Mouse (Mus musculus) left cerebral cortex, adult 11 months (tissue): ENCODE results near the gene Bean1.
"Not testable (repeated sequence)": the region's sequence is repeated elsewhere in the genome, so short reads cannot be mapped to it uniquely, and the experiment has no call there.

Experiments used
- DNase-seq: peaks from one replicate; pipeline ENCODE4 v3.0.0; 2022; ENCODE audit warnings: low spot score

The Bean1 gene

DNA sequence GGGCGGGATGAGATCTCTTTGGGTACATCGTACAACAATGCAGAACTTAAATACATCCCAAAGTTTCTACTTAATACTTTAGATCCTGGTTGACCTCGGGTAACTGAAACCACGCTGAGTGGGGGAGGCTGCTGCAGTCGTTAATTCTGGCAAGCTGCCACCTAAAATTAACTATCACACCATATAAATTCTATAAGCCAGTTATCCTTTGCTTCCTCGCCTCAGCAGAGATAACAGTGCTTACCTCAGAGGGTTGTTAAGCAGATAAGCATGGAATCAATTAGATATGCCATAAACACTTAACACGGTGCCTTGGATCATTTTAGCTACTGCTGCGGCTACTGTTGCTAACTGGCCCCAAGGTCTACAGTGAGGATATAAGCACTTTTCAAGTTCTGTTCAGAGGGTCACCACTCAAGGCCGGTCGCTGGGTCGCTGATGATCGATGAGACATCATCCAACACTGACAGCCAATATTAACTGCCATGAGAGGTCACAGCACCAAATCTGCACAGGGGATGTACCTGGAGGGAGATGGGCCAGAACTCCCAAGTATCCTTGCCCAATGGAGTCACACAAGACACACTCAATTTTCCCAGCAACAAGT lies 71.9 kb downstream of the Bean1 start:
- DNase-seq = no peak

DNA sequence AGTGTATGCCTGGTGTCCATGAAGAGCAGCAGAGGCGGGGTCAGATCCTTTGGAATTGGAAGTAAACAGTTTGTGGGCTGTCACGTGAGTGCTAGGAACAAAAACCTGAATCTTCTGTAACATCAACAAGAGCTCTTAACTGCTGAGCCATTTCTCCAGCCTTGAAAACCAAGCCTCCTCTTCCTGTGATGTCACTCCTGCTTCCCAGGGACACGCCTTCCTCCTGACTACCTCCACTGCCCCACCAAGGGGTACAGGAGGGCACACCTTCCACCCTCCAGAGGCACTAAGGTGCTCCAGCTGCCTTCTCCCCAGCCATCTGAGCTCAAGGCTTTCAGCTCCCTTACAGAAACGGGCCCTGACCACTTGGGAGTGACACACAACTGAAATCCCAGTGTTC lies 76.4 kb downstream of the Bean1 start:
- DNase-seq = no peak

DNA sequence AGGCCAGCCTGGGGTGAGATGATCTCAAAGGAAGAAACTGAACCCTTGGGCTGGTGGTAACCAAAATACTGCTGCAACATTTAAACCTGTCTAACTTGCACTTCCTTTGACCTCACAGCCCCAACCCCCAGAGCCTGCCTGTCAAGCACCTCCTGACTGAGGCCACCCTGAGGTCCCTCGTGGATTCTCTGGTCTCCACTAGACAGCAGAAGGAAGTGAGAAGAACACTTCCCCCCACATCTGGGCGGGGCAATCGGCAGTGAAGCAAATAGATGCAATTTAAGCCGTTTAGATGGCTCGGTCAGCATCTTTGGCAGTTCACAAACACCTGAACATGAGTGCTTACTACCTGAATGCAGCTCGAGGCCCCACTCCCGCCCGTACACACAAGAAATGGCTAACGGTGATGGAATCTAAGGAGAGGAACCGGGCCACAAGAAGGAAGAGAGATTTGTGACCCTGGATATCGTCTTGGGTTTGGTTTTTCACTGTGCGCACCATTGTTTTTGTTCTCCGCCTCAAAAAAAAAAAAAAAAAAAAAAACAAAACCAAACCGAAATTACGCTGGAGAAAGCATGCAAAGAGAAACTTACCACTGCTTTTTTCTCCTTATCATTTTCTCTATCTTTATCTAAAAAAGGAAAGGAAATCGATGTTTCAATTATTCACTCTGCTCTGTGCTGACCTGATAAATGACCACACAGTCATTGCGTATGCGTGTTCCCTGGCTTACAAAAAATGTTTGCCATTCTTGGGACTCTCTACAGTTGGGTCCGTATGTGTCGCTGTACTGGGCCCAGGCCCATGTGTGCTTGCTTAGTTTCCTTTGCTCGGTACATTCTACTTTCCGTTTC lies 77.0 kb downstream of the Bean1 start:
- DNase-seq = no peak

DNA sequence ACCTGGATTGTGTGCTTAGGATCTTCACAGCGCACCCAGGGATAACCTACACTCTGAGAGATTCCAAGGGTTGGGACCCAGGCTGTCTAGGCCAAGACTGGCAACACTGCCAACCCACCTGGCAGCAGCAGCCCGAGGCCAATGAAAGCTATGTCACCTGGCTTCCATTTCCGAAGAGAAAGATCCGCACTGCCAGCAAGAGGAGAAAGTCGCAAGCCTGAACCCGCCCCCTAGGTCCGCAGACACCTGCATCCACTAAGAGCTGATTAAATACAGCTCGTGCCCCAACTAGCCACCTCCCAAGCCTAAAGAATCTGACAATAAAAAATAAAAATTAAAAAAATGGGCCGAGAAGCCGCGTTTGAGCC lies 77.7 kb downstream of the Bean1 start:
- DNase-seq = no peak

DNA sequence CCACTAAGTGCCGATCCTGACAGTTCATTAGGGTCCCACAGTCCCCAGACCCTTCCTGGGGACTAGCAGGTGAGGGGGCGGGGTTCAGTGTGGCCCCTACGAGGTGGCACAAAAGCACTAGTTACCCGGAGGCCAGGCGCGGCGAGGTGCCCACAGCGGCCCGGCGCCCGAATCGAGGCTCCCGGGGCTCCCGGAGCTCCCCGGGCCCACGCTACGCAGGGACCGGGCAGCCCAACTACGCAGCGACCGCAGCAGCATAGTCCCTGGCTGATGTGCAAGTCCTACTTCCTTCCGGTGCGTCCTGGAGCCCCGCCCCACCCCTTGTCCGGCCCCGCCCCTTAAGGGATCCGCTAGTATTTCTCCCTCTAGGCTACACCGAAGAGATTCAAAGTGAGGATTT lies 78.0 kb downstream of the Bean1 start, which contains the start of gene Tk2:
Gene Tk2 (minus strand): TSS at position 283 of the 400 bp plus-strand sequence.
- DNase-seq = peak; percentile 42

DNA sequence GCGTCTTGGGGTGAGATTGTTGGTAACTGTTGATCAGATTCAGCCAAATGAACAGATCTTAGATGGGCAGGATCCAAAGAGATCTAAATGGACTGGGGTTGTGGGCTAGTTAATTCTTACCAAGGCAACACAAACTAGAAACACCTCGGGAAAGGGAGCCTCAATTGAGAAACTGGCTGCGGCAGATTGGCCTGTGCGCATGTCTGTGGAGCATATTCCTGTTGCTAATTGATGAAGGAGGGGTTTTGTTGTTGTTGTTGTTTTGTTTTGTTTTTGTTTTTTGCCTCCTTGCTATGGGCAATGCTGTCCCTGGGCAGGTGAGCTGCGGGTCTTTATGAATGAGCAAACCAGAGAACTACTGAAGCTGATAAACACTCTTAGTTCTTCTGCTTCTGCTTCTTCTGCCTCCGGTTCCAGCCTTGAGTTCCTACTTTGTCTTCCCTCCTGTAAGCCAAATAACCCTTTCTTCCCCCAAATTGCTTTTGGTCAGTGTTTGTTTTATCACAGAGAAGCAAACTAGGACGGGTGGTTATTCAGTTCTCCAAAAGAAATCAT lies 79.3 kb downstream of the Bean1 start:
- no peak for DNase-seq

DNA sequence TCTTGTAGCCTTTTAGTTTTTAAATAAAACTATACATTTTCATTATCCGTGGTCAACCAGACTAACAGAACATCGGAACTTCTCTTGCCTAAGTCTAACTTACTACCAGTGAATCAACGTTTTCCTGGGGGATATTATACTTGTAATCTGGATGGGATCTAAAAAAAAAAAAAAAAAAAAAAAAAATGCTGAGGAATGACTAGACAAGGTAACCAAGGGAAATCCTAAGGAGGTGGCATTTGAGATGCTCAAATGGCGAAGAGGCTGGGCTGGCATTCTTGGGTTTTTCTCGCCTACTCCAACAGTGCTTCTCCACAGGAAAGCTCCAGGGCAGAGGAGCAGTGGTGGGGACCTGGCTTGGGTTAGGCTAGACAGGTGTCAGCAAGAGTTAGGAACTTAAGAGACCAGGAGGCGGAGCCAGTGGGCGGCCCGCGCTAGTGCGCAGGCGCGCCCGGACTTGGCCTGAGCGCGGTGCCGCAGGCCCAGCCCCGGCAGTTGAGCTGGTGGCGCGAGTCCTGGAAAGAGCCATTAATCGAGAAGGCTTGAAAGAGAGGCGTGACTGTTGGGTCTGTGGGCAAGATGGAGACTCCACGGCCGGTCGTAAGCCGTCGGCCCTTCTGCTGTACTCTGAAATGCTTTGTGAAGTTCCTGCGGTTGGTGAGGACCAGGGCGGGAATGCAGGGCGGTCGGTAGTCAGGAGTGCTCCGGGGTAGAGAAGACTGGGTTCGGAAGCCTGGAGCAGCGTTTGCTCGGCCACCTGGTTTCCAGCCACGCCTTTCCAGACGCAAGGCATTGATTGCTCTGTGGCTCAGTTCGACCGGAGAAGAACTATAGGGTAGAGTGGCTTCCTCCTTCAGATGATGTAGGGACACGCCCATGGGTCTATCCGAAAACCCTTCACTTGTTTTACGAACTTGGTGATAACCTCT lies 80.5 kb downstream of the Bean1 start, which contains the start of gene Cklf:
Gene Cklf (plus strand): TSS at position 423 of the 929 bp plus-strand sequence.
- DNase-seq = peak; percentile 52

DNA sequence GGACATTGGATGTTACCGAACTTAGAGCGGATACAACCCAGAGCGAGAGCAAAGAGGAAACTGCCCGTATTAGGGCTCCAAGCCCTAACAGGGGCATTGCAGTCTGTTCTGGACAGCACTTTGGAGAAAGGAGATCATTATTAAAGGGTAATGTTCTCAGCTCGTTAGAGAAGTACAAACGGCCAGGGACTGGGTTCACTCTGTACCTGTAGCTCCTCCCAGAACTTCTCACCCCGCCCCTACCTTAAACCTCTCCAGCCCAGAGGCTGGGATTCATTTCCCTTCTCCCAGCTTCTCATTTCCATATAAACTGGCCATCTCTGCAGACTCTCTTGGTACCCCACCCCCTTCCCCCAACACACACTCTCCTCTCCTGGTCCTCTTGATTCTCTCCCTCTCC lies 81.2 kb downstream of the Bean1 start:
- DNase-seq = no peak

DNA sequence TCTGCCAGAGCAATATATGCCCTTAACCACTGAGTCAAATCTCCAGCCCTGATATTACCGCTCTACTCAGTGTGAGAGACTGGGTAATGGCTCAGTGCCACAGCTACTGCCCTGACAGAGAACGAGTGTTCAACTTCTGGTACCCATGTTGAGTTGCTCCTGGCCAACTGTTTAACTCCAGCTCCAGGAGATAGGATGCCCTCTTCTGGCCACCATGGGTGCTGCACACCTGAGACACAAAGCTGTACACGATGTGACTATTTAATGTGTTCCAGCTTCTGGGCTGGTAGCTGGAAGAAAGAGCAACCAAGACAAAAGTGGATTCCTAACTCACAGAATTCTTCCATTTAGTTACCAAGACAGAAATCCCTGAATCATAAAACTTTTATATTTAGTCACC lies 82.8 kb downstream of the Bean1 start:
- no peak for DNase-seq

DNA sequence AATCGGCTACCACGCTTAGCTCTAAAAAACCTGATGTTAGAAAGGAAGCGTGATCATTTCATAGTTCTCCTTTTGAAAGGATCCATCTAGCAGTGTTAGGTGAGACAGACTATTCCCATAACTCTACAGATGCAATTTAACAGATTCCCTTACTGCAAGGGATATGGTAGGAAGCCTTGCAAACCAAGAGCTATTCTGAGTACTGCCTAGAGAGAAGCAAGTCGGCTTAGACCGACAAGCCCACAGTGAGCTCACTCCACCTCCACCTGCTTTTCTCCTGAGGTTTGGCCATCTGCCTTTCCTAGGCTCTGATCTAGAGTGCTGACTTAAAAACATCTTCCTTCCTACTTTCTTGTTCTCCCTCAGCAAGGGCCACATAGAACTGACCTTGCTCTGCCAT lies 91.6 kb downstream of the Bean1 start:
- not testable (repeated sequence) for DNase-seq

DNA sequence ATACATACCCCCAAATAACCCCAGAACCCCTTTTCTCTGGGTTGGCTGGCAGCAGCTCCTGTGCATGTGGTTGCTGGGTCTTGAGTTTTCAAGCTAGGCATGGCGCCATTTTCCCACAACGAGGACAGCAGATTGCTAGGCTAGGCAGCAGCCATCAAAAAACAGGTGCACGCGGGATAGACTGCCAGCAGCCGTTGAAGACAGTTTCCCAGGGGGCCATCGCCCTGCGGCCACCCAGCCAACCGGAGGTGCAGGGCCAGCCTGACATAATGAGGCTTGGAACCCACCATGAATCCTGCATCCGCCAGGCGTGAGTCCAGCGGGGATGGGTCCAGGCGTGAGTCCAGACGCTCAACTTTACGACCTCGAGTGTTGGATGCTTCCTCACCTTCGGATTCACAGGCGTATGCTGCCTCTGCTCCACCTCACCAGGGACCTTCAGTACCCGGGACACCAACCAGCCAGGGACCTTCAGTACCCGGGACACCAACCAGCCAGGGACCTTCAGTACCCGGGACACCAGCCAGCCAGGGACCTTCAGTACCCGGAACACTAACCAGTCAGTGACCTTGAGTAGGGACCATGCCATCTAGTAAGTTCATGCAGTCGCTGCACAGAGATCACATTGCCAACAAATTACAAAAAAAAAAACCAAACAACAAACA lies 94.2 kb downstream of the Bean1 start:
- DNase-seq = not testable (repeated sequence)

DNA sequence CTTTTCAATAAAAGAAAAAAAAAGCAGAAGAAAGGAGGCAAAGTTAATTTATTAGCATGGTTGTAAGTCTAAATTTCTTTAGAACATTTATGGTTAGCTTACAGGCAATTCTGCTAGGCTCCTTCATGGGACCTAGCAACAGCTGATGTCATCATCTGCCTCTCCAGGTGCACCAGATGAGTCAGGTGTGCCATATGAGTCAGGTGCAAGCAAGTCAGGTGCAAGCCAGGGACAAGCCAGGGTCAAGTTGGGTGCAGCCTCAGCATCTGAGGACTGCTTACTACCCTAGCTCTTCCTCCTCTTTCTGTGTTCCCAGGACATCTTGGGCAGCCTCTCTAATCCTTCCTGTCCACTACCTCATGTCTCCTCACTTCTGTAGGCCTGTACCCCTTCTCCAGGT lies 98.1 kb downstream of the Bean1 start:
- DNase-seq = no peak
